Comparison of ENCODE assay signal across 8 mouse cellular contexts in the genomic region with DNA sequence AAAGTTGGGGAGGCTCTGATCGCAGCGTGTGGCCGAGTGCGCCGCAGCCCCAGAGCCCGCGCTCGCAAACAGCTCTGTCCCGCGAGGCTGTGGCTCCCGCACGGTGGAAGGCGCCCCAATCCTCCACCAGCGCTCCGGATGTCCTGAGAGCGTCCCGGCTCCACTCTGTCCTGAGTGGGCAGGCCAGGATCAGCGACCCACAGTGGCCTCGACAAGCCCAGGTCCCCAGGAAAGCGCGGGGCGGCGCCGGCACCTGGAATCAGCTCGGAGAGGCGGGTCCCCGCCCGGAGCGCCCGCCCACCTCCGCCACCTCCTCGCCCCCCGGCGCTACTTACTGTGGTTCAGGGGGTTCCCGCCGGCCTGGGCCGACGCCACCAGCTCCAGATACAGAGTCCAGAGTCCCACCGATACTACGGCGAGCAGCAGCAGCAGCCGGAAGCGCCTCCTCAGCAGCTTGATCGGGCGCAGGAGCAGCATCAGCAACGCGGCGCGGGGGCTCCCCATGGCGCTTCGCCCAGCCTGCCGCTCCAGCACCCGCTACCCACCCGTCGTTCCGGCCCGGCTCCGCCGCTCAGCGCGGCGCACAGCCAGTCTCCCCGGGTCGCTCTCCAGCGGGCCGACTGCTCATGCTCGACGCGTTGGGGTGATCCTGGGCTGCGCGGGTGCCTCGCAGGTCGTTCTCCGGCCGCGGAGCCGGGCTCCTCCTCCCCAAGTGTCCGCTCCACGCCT. TPM values are rescaled to one million over a fixed set of nuclear protein-coding genes. Genes with fewer than 3 reads are reported as not detected.
DNase-seq lines count a peak whose midpoint lies in the region; ATAC-seq and TF ChIP-seq lines count a peak whose summit lies in the region.

Gene D330020A13Rik (plus strand): TSS at position 309 of the 729 bp plus-strand sequence.
Gene B4galnt3 (minus strand): TSS at position 504 of the 729 bp plus-strand sequence.

- peak within 1 kb of the TSS; percentile 31; the same call in 1 of the 2 replicates for H3K27ac ChIP-seq in gastrocnemius, adult 2 months
- no peak within 1 kb of the TSS for H3K27ac ChIP-seq in forebrain, embryonic 16.5 days (ENCODE audit: low read length)
- peak within 1 kb of the TSS; percentile 62 for H3K27ac ChIP-seq in limb, embryonic 10.5 days
- no peak within 1 kb of the TSS for H3K27ac ChIP-seq in midbrain, embryonic 13.5 days
- H3K27ac ChIP-seq in testis, adult 2 months (ENCODE audit: control insufficient read depth, insufficient read depth, low read depth, low read length), result no peak within 1 kb of the TSS

- peaks cover 3% of the 10 kb centered on the region; the same call in 1 of the 2 replicates for H3K27me3 ChIP-seq in forebrain, embryonic 16.5 days (replicated peaks; ENCODE audit: control insufficient read depth, insufficient read depth, low read length)
- peaks cover 51% of the 10 kb centered on the region for H3K27me3 ChIP-seq in limb, embryonic 10.5 days (ENCODE audit: low read depth, poor library complexity, severe bottlenecking)
- peaks cover 44% of the 10 kb centered on the region for H3K27me3 ChIP-seq in midbrain, embryonic 13.5 days
- no peaks in the 10 kb centered on the region for H3K27me3 ChIP-seq in testis, adult 2 months (ENCODE audit: control insufficient read depth, insufficient read depth, low read length)

- H3K4me1 ChIP-seq in forebrain, embryonic 16.5 days (replicated peaks; ENCODE audit: control insufficient read depth, insufficient read depth, low read length), result peaks cover 7% of the 10 kb centered on the region
- peaks cover 15% of the 10 kb centered on the region for H3K4me1 ChIP-seq in limb, embryonic 10.5 days
- H3K4me1 ChIP-seq in midbrain, embryonic 13.5 days (replicated peaks), result peaks cover 11% of the 10 kb centered on the region
- H3K4me1 ChIP-seq in testis, adult 2 months (ENCODE audit: control insufficient read depth, insufficient read depth, low read length), result peaks cover 5% of the 10 kb centered on the region

- TF ChIP-seq POLR2A in testis, adult 2 months (IDR thresholded peaks at IDR 0.05; ENCODE audit: control insufficient read depth, low read depth, low read length), result no peak

- H3K9me3 ChIP-seq in forebrain, embryonic 16.5 days (ENCODE audit: control insufficient read depth, low read length), result no peaks in the 10 kb centered on the region
- no peaks in the 10 kb centered on the region for H3K9me3 ChIP-seq in limb, embryonic 10.5 days (replicated peaks)
- H3K9me3 ChIP-seq in midbrain, embryonic 13.5 days, result no peaks in the 10 kb centered on the region

- no peaks in the 10 kb centered on the region for H3K36me3 ChIP-seq in forebrain, embryonic 16.5 days (ENCODE audit: control insufficient read depth, insufficient read depth)
- H3K36me3 ChIP-seq in limb, embryonic 10.5 days, result no peaks in the 10 kb centered on the region
- no peaks in the 10 kb centered on the region for H3K36me3 ChIP-seq in midbrain, embryonic 13.5 days
- no peaks in the 10 kb centered on the region for H3K36me3 ChIP-seq in testis, adult 2 months (ENCODE audit: control insufficient read depth, insufficient read depth, low read length)

- peak within 1 kb of the TSS; percentile 81 for H3K4me3 ChIP-seq in gastrocnemius, adult 2 months
- H3K4me3 ChIP-seq in forebrain, embryonic 16.5 days (replicated peaks; ENCODE audit: low read length), result peak within 1 kb of the TSS; percentile 76
- H3K4me3 ChIP-seq in limb, embryonic 10.5 days, result peak within 1 kb of the TSS; percentile 74
- peak within 1 kb of the TSS; percentile 62 for H3K4me3 ChIP-seq in midbrain, embryonic 13.5 days (replicated peaks)
- peak within 1 kb of the TSS; percentile 83 for H3K4me3 ChIP-seq in testis, adult 2 months (ENCODE audit: control insufficient read depth, low read depth, low read length)

- peak; percentile 44 for DNase-seq in gastrocnemius, adult 2 months
- DNase-seq in gastrocnemius, adult 8-10 months (ENCODE audit: low spot score in 2 of 2), result no peak
- peak; percentile 62 to 66 for DNase-seq in adrenal gland, postnatal 36 days
- DNase-seq in kidney, adult 11 months, result peak; percentile 47
- peak; percentile 76 for DNase-seq in limb, embryonic 10.5 days (ENCODE audit: low spot score)

- TF ChIP-seq CTCF in gastrocnemius, adult 2 months (IDR thresholded peaks at IDR 0.05), result no peak
- no peak for TF ChIP-seq CTCF in testis, adult 2 months (IDR thresholded peaks at IDR 0.05; ENCODE audit: control insufficient read depth, insufficient read depth, insufficient replicate concordance, low read depth, low read length)

- ATAC-seq in forebrain, embryonic 16.5 days, result peak; percentile 90
- ATAC-seq in midbrain, embryonic 13.5 days, result peak; percentile 87

- H3K9ac ChIP-seq in forebrain, embryonic 16.5 days (replicated peaks; ENCODE audit: low read depth, low read length), result peak within 1 kb of the TSS; percentile 70
- H3K9ac ChIP-seq in midbrain, embryonic 13.5 days (replicated peaks), result peak within 1 kb of the TSS; percentile 67

- peak within 1 kb of the TSS; percentile 99 for H3K4me2 ChIP-seq in forebrain, embryonic 16.5 days (ENCODE audit: low read length)
- H3K4me2 ChIP-seq in midbrain, embryonic 13.5 days (replicated peaks), result peak within 1 kb of the TSS; percentile 98

- WGBS in forebrain, embryonic 16.5 days, result under 1% methylated on average over 77 of the region's 79 CpGs
- under 1% methylated on average over 76 of the region's 79 CpGs for WGBS in limb, embryonic 10.5 days
- under 1% methylated on average over 79 of the region's 79 CpGs for WGBS in midbrain, embryonic 13.5 days

- intact Hi-C loops in gastrocnemius, adult 2 months (cut with DNase I), result no loop called here

RNA-seq across cellular contexts. Expression of gene D330020A13Rik, which starts in this region (rescaled TPM):
- not detected for total RNA-seq in gastrocnemius, adult 2 months (2021)
- not detected for total RNA-seq in gastrocnemius, adult 8-10 months (2022)
- total RNA-seq in adrenal gland, postnatal 36 days (2021), result under 1 TPM in 1 of 2 experiments, not detected in 1; 0.40 TPM
- polyA plus RNA-seq in forebrain, embryonic 16.5 days (2015; fragmentation: Nextera tagmentation; extraction: Ambion mirVana), result not detected in 2 replicates
- not detected in 2 replicates for polyA plus RNA-seq in limb, embryonic 10.5 days (2016; fragmentation: Nextera tagmentation; extraction: Ambion mirVana)
- polyA plus RNA-seq in midbrain, embryonic 13.5 days (2015; fragmentation: Nextera tagmentation; extraction: Ambion mirVana), result not detected in 2 replicates
- polyA plus RNA-seq in testis, adult 2 months (2012; rRNA removed), result 0.10 TPM in 1 of 2 replicates, not detected in the other

RNA-seq across cellular contexts. Expression of gene B4galnt3, which starts in this region (rescaled TPM):
- total RNA-seq in gastrocnemius, adult 2 months (2021), result under 1 TPM; 0.78 to 0.89 TPM
- 1 to 10 TPM in 1 of 4 experiments, under 1 TPM in 3; 0.89 to 1.3 (median 0.95) TPM for total RNA-seq in gastrocnemius, adult 8-10 months (2022)
- 1 to 10 TPM; 7.4 to 8.9 TPM for total RNA-seq in adrenal gland, postnatal 36 days (2021)
- 0.17 and 0.24 TPM in 2 replicates for polyA plus RNA-seq in forebrain, embryonic 16.5 days (2015; fragmentation: Nextera tagmentation; extraction: Ambion mirVana)
- polyA plus RNA-seq in limb, embryonic 10.5 days (2016; fragmentation: Nextera tagmentation; extraction: Ambion mirVana), result 0.11 and 0.21 TPM in 2 replicates
- 0.06 and 0.09 TPM in 2 replicates for polyA plus RNA-seq in midbrain, embryonic 13.5 days (2015; fragmentation: Nextera tagmentation; extraction: Ambion mirVana)
- polyA plus RNA-seq in testis, adult 2 months (2012; rRNA removed), result 8.2 and 10.2 TPM in 2 replicates

Comparison
In these comparisons a context has a peak if more than half of its experiments do, and no peak if none do; other contexts are left out.
1. Peak in DNase-seq, H3K4me3 ChIP-seq and H3K27ac ChIP-seq in gastrocnemius, adult 2 months; RNA of the genes that start here not detected or under 1 TPM.
2. Peak in ATAC-seq, H3K4me3 ChIP-seq, H3K9ac ChIP-seq and H3K4me2 ChIP-seq in forebrain, embryonic 16.5 days; RNA of the genes that start here not detected or under 1 TPM.
3. Peak in DNase-seq, H3K4me3 ChIP-seq and H3K27ac ChIP-seq in limb, embryonic 10.5 days; RNA of the genes that start here not detected or under 1 TPM.
4. Peak in ATAC-seq, H3K4me3 ChIP-seq, H3K9ac ChIP-seq and H3K4me2 ChIP-seq in midbrain, embryonic 13.5 days; RNA of the genes that start here not detected or under 1 TPM.
5. DNase-seq: peak in adrenal gland, postnatal 36 days (2 of 2) and kidney, adult 11 months (single experiment); none in gastrocnemius, adult 8-10 months (0 of 2).
6. Peak in every context shown above with its lines, with median percentiles within 50 percentile points of each other: H3K4me3 ChIP-seq.